Mouse (Mus musculus) adrenal gland (tissue): ENCODE data around the gene Ap2a2.
"Not testable (repeated sequence)": the region's sequence is repeated elsewhere in the genome, so short reads cannot be mapped to it uniquely, and the experiment has no call there.

Experiments used
- intact Hi-C: fragments of 180-260 bp; cut with DNase I; formaldehyde crosslinking; loops from one replicate; pipeline ENCODE4 v1.15.1; 2025

Ap2a2 gene

GRCm38 (mm10) chr7:141558946-141559345 is 3.0 kb upstream of the Ap2a2 start:
- intact Hi-C loops, result no loop called here

- intact Hi-C loops, result no loop called here
Observed at GRCm38 (mm10) chr7:141559726-141560325, 2.1 kb upstream of the Ap2a2 start.

GRCm38 (mm10) chr7:141560471-141560870 is 1.5 kb upstream of the Ap2a2 start:
- intact Hi-C loops, result no loop called here

- intact Hi-C loops, result no loop called here
Observed at GRCm38 (mm10) chr7:141562421-141562851, 463 bp downstream of the Ap2a2 start.

GRCm38 (mm10) chr7:141562852-141563427 is 967 bp downstream of the Ap2a2 start:
- intact Hi-C loops, result no loop called here

GRCm38 (mm10) chr7:141564561-141564960 is 2.6 kb downstream of the Ap2a2 start:
- intact Hi-C loops, result no loop called here

- intact Hi-C loops, result no loop called here
Observed at GRCm38 (mm10) chr7:141566587-141566986, 4.6 kb downstream of the Ap2a2 start.

- intact Hi-C loops, result no loop called here
Observed at GRCm38 (mm10) chr7:141569283-141569803, 7.4 kb downstream of the Ap2a2 start.

- intact Hi-C loops, result no loop called here
Observed at GRCm38 (mm10) chr7:141569916-141570315, 7.9 kb downstream of the Ap2a2 start.

- intact Hi-C loops, result no loop called here
Observed at GRCm38 (mm10) chr7:141570625-141571295, 8.8 kb downstream of the Ap2a2 start.

- intact Hi-C loops, result no loop called here
Observed at GRCm38 (mm10) chr7:141574041-141574440, 12.1 kb downstream of the Ap2a2 start.

- intact Hi-C loops, result no loop called here
Observed at GRCm38 (mm10) chr7:141575481-141575880, 13.5 kb downstream of the Ap2a2 start.

- intact Hi-C loops, result no loop called here
Observed at GRCm38 (mm10) chr7:141577801-141578200, 15.8 kb downstream of the Ap2a2 start.

GRCm38 (mm10) chr7:141578511-141578910 is 16.5 kb downstream of the Ap2a2 start:
- intact Hi-C loops, result no loop called here

- intact Hi-C loops, result no loop called here
Observed at GRCm38 (mm10) chr7:141578943-141579342, 17.0 kb downstream of the Ap2a2 start.

- intact Hi-C loops, result no loop called here
Observed at GRCm38 (mm10) chr7:141581323-141581722, 19.4 kb downstream of the Ap2a2 start.

GRCm38 (mm10) chr7:141584048-141584841 is 22.3 kb downstream of the Ap2a2 start:
- intact Hi-C loops, result no loop called here

- intact Hi-C loops, result no loop called here
Observed at GRCm38 (mm10) chr7:141585288-141585687, 23.3 kb downstream of the Ap2a2 start.

- intact Hi-C loops, result no loop called here
Observed at GRCm38 (mm10) chr7:141585881-141586280, 23.9 kb downstream of the Ap2a2 start.

GRCm38 (mm10) chr7:141588890-141589289 is 26.9 kb downstream of the Ap2a2 start:
- intact Hi-C loops, result no loop called here

GRCm38 (mm10) chr7:141590249-141590648 is 28.3 kb downstream of the Ap2a2 start:
- intact Hi-C loops, result not testable (repeated sequence)

GRCm38 (mm10) chr7:141590959-141591358 is 29.0 kb downstream of the Ap2a2 start:
- intact Hi-C loops, result no loop called here
